Mouse (Mus musculus) T-cell, adult 2 months (primary cell): ENCODE measurements around the gene Usp48.
"Not testable (repeated sequence)": the region's sequence is repeated elsewhere in the genome, so short reads cannot be mapped to it uniquely, and the experiment has no call there.

Experiments used
- DNase-seq: peaks from one replicate; pipeline ENCODE4 v3.0.0; 2022; ENCODE audit warnings: low spot score

The Usp48 gene

DNA sequence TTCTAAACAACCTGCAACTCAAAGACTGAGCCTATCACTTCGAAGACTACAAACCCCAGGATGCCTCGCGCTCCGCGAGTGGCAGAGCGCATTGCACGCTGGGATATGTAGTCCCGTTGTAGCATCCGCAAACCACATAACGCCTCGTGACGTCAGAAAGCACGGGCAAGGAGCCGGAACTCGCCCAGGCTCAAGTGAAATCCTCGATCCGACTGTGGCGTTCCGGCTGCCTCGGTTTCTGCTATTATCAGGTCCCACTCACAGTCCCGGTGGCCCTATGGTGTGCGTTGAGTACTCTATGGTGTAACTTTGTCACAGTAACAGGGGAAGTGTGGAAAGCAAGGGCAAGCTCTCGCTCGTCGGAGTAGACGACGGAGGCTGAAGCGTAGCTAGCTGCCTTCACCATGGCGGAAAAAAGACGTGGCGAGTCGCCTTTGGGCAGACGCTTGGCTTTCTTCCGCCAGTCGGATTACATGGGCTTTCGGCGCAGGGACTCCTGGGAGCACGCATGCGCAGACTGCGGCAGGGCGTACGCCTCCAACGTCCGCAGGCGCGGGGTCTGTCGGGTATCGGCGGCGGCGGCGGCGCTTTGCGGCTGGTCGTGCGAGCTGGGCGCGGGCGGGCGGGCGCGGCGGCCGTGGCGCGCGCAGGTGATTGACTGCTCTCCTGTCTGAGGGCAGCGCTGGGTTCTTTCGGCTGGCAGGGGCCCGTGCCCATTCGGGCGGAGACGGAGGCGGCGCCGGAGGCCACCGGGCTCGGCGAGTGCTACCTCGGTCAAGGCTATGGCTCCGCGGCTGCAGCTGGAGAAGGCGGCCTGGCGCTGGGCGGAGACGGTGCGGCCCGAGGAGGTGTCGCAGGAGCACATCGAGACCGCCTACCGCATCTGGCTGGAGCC lies at the start of gene Usp48:
TSS of gene Usp48 (plus strand) at position 155 of the 895 bp plus-strand sequence.
- peak; percentile 99 for DNase-seq

DNA sequence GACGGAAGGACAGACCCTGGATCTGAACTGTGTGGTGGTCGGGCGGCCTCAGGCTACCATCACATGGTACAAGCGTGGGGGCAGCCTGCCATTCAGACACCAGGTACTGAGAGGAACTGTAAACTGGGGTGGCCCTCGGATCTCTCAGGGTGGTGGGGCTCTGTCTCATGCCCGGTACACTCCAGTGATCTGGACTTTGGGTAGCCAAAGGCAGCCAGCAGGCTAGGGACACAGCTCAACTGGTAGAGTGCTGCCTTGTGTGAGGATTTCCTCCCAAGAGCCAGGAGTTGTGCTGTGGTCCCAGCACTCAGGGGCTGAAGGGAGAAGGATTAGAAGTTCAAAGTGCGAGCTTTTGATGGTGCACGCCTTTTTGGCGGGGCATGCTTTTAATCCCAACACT lies 48.0 kb upstream of the Usp48 start:
- DNase-seq, result no peak

DNA sequence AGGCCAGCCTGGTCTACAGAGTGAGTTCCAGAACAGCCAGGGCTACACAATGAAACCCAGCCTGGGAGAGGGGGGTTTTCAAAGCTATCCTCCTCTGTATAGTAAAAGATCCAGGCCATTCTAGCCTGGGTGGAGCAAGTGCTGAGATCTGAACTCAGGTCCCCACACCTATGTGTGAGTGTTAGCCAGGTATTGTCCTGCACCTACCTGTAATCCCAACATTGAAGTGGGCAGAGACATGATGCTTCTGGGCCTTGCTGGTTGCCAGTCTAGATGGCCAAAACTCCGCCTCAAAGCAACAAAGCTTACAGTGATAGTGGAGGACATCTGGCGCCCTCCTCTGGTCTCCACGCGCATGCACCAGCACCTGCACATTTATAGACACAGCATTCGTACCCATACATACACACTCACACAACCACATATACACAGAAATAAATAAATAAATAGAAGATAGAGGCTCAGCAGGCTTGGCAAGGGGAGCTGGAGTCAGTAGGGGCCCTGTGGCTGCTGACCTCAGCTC lies 47.5 kb upstream of the Usp48 start:
- DNase-seq, result no peak

DNA sequence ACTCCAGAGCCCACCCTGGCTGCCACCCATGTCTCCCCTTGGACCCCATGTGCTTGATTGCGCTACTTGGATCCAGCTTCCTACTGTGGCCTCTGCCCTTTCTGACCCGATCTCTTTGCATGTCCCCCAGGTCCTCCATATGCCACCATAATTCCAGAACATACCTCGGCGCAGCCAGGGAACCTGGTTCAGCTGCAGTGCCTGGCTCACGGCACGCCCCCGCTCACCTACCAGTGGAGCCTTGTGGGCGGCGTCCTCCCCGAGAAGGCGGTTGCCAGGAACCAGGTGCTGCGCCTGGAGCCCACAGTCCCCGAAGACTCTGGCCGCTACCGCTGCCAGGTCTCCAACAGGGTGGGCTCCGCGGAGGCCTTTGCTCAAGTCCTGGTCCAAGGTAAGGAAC lies 40.1 kb upstream of the Usp48 start:
- DNase-seq, result no peak

DNA sequence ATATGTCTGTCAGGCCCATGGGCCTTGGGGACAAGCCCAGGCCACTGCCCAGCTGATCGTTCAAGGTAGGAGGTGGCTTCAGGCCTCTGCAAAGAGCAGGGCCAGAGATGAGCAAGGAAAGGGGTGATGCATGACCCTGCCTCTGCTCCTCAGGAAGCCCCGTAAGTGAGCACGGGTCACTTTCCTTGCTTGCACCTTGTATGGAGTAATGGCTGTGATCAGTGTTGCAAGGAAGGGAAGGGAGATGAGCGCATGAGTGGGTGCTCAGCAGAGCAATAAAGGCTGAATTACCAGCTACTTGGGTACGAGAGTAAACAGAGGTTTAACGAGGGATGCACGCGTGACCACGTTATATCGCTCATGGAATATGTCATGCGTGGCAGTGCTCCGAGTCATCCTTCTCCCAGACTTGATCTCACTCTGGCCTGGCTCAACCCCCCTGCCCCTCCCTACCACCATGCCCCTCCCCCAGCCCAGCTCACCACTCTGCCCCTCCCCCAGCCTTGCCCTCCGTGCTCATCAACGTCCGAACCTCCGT lies 36.8 kb upstream of the Usp48 start:
- no peak for DNase-seq

DNA sequence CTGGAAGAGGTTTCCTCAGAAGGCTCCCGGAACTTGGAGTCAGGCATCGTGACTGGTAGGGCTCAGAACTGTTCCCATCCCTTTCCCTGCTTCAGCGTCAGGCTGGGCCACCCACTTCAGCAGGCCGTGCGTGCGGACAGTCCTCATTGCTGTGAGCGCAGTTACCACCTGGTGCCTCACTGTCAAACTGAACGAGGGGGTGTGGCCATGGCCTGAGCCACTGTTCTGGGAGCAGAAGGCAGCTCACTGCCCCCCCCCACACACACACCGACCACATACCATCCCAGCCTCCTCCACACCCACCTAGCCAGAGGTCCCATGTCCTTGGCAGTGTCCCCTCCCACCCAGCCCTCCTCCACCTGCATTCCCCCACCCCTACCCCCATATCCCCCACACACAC lies 23.7 kb upstream of the Usp48 start:
- DNase-seq, result no peak

DNA sequence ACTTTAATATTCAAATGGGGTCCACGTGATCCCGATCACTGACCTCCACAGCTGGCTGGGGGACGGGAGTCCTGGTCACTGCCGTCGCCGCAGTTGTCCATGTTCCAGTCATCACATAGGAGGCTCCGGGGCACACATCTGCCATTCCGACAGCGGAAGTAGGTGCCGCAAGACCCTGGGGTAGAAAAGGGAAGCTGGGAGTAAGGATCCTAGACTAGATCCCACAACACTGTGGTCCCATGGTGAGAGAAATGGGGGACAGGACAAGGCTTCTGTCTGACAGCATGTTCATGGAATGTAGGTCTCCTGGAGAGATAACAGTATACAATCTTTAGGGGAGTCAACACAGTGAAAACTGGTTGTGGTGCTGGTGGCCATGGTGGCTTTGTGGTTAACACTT lies 19.1 kb upstream of the Usp48 start, which contains the start of gene Ldlrad2:
TSS of gene Ldlrad2 (minus strand) at position 101 of the 400 bp plus-strand sequence.
- no peak for DNase-seq

DNA sequence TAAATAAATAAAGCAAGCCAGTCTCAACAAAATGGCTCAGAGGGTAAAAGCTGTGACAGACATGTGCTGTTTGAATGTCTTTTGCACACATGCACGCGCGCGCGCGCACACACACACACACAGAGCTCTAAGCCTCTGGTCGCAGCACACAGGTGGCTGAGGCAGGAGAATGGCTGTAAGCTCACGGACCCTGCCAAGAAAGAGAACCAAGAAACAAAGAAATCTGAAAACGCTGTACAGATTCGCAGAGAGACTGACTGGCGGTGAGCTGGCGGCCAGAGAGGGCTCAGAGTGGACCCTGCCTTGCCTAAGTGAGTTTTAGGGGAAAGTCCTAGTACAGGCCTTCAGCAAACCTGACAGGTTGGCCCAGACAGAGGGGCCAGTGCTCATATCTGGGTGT lies 16.1 kb upstream of the Usp48 start:
- no peak for DNase-seq

DNA sequence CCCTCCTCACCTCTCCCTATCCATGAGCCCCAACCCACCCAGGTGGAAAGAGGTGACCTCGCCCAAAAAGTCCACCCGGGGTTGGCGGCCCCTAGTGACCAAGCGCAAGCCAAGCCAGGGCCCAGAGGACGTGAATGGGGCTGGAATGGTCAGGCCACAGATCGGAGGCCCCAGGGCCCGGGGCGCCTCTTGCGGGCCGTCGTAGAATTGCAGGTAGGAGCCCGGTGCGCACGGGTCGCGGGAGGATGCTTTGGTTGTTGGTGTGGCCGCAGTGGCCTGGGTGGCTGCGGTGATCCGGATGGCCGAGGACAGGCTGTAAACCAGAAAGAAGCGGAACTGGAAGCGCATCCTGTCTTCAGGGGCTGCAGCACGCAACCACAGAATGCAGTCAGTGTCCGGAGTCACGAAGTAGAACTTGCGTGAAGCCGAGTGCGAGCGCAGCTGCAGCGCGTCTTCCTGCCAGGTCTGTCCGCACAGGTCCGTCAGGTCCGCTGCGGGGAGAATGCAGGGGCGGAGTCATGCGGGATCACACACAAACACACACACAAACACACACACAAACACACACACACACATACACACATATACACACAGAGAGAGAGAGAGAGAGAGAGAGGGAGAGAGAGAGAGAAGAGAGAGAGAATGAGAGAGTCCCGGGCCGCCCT lies 15.2 kb upstream of the Usp48 start:
- no peak for DNase-seq

DNA sequence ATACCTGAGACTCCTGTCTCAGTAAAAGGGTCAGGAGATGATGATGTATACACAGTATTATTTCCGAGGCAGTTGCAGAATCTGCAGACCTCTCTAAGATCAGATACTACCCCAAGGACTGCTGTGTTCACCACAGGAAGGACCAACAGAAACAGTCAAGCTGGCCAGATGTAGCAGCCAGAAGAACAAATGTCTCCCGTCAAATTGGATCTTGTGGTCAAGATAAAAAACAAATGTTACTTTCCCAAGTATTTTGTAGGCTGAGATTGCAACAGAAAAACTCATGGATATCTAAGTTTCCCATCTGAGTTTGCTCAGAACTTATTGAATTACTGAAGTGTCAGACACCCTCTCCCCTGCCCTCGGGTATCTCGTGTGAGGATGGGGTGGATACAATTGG lies 13.8 kb upstream of the Usp48 start:
- no peak for DNase-seq

DNA sequence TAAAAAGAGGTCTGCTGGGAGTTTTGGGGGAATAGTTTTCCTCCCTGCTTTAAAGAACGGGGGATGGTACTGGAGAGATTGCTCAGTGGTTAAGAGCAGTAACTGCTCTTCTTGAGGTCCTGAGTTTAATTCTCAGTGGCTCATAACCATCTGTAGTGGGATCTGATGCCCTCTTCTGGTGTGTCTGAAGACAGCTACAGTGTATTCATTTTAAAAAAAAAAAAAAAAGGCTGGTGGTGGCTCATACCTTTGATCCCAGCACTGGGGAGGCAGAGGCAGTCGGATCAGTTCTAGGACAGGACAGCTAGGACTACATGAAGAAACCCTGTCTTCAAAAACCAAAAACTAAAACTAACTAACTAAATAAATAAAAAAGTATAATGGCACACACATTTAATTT lies 13.3 kb upstream of the Usp48 start:
- DNase-seq, result no peak

DNA sequence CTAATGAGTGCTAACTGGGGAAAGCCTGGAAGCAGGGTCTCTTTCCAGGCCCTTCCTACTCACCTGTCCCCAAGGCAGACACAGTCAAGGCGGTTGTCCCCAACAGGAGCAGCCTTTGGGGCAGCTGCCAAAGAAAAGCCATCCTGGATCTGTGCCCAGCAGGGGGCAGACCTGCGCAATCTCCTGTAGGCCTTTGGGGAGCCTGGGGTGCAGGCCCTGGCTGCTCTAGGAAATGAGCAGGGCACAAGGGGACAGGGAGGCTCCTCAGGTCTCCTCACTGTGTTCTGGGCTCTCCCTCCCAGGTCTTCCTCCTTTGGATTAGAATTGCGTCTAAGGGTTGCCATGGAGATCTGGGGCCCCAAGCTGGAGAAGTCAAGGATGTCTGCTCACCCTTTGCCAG lies 11.7 kb upstream of the Usp48 start:
- peak; percentile 58 for DNase-seq

DNA sequence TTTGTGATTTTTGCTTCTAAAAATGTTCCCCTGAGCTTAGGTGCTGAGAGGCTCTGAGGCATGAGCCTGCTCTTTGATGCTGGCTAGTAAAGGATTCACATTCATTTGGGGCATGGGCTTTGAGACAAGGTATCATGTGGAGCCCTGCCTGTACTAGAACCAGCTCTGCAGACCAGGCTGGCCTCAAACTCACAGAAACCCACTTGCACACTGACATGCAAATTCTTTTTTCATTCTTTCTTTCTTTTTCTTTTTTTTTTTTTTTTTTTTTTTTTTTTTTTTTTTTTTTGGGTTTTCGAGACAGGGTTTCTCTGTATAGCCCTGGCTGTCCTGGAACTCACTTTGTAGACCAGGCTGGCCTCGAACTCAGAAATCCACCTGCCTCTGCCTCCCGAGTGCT lies 4.5 kb upstream of the Usp48 start:
- not testable (repeated sequence) for DNase-seq

DNA sequence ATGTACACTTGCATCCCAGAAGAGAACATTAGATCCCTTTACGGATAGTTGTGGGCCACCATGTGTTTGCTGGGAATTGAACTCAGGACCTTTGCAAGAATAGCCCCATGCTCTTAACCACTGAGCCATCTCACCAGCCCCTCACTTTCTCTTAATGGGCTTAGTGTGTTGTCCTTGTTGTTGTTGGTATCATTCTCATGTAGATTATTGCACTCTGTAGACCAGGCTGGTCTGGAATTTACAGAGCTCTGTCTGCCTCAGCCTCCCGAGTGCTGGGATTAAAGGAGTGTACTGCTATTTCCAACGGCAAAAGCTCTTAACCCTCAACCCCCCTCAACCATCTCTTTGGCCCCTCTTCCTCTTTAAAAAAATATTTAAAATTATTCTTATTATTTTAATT lies 4.0 kb upstream of the Usp48 start:
- no peak for DNase-seq

DNA sequence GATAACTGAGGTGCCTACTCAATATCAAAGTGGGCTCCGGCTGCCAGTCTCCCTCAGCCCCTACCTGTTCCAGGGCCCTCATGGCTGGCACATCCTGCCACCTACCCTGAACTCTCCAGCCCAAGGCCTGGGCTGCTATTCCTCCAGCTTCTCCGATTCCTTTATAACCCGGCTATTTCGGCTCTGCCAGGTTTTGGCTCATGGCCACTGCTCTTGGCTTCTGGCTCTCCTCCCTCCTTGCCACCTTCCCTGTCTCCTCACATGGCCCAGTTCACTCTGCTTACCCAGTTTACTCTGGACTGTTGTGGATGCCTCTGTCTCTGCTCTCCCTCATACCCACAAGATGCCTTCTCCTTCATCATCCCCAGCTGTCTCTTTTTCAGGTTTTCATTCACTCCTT lies 2.6 kb upstream of the Usp48 start:
- DNase-seq, result no peak

DNA sequence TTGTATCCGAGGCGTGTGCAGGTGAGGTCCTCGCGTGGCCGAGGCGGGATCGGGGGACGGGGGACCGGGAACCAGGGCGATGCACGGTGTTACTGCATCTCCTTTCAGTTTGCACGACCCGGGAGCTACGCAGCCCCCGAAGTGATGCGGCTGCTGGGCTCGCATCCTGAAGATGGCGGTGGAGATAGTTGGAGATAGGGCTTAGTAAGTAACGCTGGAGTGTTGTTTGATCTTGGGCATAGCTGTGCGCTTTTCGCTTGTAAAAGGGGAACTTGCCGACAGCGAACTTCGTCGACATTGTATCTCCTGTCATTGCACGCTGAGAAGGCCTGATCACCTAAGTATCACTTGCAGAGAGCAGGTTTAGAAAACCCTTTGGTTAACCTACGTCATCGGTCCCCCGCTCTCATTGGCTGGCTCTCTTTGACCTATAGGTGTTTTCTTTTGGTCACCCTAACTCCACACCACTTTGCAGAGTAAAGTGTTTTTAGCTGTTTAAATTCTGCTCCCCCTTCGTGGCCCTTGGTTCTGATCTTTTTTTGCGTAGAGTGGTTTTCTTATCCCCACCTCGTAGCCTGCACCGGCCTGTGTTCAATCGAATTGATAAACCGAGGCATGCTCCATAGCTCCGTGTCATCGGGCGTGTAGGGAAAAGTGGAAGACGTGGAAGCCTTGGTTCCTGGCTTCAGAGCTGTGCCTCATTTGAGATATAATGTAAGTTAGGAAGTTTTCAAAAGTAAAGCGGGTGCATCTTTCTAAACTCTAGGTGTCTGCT lies 1.1 kb downstream of the Usp48 start:
- peak; percentile 49 for DNase-seq

DNA sequence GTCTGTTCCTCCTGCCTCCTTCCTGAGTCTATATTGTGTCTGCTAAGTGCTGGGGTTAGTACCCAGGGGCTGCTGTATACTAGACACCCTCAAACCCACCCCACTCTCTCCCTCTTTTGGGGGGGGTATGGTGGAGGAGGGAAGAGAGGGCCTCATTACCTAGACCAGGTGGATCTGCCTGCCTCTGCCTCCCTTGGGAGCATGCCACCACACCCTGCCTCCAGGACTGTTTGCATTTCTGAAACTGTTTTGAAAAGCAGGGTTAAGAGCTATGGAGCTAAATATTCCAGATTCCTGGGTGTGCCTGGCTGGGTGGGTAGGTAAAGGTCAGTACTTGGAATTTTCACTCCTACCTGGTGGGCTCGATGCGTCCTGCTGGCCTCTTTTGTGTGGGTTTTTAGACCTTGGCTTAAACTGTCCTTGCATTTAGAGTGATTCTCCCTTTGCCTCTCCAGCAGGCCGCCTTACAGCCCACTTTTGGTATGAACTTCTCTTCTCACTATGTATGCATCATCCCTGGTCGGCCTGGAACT lies 3.6 kb downstream of the Usp48 start:
- no peak for DNase-seq

DNA sequence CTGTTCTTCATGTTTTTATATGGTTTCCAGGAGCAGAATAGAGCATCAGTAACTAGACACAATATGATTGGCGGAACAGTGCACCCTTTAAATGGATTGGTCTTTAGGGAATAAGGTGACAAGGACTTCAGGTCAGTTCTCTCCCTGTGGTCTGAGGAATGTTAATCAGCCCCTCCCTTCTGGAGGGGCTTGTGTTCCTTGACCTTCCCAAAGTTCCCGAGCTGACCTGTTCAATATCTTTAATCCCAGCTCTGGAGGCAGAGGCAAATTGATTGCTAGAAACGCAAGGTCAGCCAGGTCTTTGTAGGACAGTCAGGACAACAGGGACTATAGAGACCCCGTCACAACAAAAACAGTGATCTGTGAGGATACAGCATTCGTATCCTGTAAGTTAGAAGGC lies 5.0 kb downstream of the Usp48 start:
- DNase-seq, result no peak

DNA sequence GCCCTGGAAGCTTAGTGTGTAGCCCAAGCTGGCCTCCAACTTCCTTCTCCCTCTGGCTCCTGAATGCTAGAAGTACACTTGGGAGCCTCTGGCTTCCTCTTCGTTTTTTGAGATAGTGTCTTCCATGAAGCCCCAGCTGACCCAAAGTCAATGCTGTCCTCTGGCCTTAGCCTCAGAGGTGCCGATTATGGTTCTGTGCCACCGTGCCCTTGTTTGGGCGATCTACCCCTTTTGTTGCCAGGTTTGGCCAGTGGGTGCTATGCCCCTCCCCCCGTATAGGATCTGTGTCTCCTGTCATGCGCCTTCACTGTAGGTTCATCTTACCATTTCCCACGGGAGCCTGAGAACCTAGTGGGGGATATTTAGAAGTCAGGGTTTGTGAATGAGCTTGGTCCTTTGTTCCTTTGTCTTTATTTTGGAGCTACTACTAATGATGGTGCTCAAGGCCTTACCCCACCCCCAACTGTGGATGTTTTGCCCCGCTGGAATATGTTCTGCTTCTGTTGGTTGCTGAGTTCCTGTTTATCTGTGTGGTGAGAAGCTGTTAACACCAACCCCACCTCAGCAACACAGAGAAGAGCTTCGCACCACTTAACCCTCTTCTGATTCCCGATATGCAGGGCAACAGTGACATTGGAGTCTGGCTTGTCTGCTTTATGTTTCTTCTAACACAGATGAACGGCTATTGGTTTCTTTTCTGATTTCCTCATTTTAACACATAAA lies 10.1 kb downstream of the Usp48 start:
- peak; percentile 48 for DNase-seq

DNA sequence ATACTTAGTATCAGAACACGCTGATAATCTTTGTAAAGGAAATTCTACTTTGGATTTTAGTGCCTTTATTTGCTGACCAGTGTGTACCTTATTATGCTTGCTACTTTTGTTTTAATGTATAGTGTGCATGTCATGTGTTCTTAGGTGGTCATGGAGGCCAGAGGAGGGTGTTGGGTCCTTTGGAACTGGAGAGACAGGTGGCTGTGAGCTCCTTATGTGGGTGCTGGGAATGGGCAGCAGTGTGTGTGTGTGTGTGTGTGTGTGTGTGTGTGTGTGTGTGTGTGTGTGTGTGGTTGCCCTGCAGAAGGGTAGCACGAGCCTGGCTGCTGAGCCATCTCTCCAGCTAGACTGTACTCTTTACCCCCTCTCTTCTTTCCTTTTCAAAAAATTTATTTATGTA lies 13.5 kb downstream of the Usp48 start:
- DNase-seq, result no peak

DNA sequence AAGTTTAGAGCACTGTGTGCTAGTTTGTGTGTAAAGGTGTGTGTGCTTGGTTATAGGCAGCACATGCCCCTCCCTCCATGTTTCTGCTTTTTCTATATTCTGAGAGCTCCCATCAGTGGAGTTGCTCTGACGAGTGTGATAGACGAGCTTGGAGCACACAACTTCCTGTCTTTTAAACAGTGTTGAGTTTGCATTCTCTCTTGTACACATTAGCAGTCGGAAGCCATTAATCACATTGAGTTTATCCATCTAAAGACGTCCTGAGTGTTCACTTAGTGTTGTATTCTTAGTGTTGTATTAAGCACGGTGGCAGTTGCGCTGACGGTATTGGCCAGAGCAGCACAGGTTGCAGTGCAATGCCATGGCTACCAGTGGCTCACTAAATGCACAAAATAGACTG lies 15.7 kb downstream of the Usp48 start:
- DNase-seq, result peak; percentile 11
